Mouse (Mus musculus): ENCODE measurements around the gene Zfp831. TPM values are rescaled to one million over a fixed set of nuclear protein-coding genes. Genes with fewer than 3 reads are reported as not detected.
A peak's percentile ranks its signal among the peaks of the same experiment; 100 is the strongest.

The Zfp831 gene
- total RNA-seq, 2 experiments from 2014 or later = 0.58 to 1.1 TPM

- ATAC-seq (replicated peaks; ENCODE audit: low FRiP score, poor library complexity, severe bottlenecking) = no peak
Observed at GRCm38 (mm10) chr2:174629299-174629850, 14.0 kb upstream of the Zfp831 start.

GRCm38 (mm10) chr2:174636750-174637149 is 6.6 kb upstream of the Zfp831 start:
- no peak for ATAC-seq (replicated peaks; ENCODE audit: low FRiP score, poor library complexity, severe bottlenecking)

GRCm38 (mm10) chr2:174644975-174645374 is 1.6 kb downstream of the Zfp831 start:
- ATAC-seq (replicated peaks; ENCODE audit: low FRiP score, poor library complexity, severe bottlenecking) = no peak

GRCm38 (mm10) chr2:174652864-174653263 is 9.5 kb downstream of the Zfp831 start:
- ATAC-seq (replicated peaks; ENCODE audit: low FRiP score, poor library complexity, severe bottlenecking) = no peak

- ATAC-seq (replicated peaks; ENCODE audit: low FRiP score, poor library complexity, severe bottlenecking) = no peak
Observed at GRCm38 (mm10) chr2:174655341-174655740, 12.0 kb downstream of the Zfp831 start.

GRCm38 (mm10) chr2:174658229-174658844 is 15.0 kb downstream of the Zfp831 start:
- no peak for ATAC-seq (replicated peaks; ENCODE audit: low FRiP score, poor library complexity, severe bottlenecking)

- no peak for ATAC-seq (replicated peaks; ENCODE audit: low FRiP score, poor library complexity, severe bottlenecking)
Observed at GRCm38 (mm10) chr2:174659874-174660273, 16.5 kb downstream of the Zfp831 start.

- no peak for ATAC-seq (replicated peaks; ENCODE audit: low FRiP score, poor library complexity, severe bottlenecking)
Observed at GRCm38 (mm10) chr2:174660321-174660720, 17.0 kb downstream of the Zfp831 start.

GRCm38 (mm10) chr2:174661436-174662171 is 18.3 kb downstream of the Zfp831 start:
- no peak for ATAC-seq (replicated peaks; ENCODE audit: low FRiP score, poor library complexity, severe bottlenecking)

- ATAC-seq (replicated peaks; ENCODE audit: low FRiP score, poor library complexity, severe bottlenecking) = no peak
Observed at GRCm38 (mm10) chr2:174662593-174662992, 19.3 kb downstream of the Zfp831 start.

GRCm38 (mm10) chr2:174665404-174665803 is 22.1 kb downstream of the Zfp831 start:
- no peak for ATAC-seq (replicated peaks; ENCODE audit: low FRiP score, poor library complexity, severe bottlenecking)

- no peak for ATAC-seq (replicated peaks; ENCODE audit: low FRiP score, poor library complexity, severe bottlenecking)
Observed at GRCm38 (mm10) chr2:174668806-174669205, 25.5 kb downstream of the Zfp831 start.

GRCm38 (mm10) chr2:174672506-174673190 is 29.3 kb downstream of the Zfp831 start:
- ATAC-seq (replicated peaks; ENCODE audit: low FRiP score, poor library complexity, severe bottlenecking) = peak; percentile 65

GRCm38 (mm10) chr2:174673592-174674286 is 30.4 kb downstream of the Zfp831 start:
- ATAC-seq (replicated peaks; ENCODE audit: low FRiP score, poor library complexity, severe bottlenecking) = peak; percentile 73

- peak; percentile 15; the same call in 1 of the 2 replicates for ATAC-seq (replicated peaks; ENCODE audit: low FRiP score, poor library complexity, severe bottlenecking)
Observed at GRCm38 (mm10) chr2:174674287-174675045, 31.1 kb downstream of the Zfp831 start.

GRCm38 (mm10) chr2:174675642-174676041 is 32.3 kb downstream of the Zfp831 start:
- ATAC-seq (replicated peaks; ENCODE audit: low FRiP score, poor library complexity, severe bottlenecking) = peak; percentile 65

- ATAC-seq (replicated peaks; ENCODE audit: low FRiP score, poor library complexity, severe bottlenecking) = no peak
Observed at GRCm38 (mm10) chr2:174701351-174701750, 58.0 kb downstream of the Zfp831 start.

- ATAC-seq (replicated peaks; ENCODE audit: low FRiP score, poor library complexity, severe bottlenecking) = no peak
Observed at GRCm38 (mm10) chr2:174707101-174707500, 63.8 kb downstream of the Zfp831 start.

GRCm38 (mm10) chr2:174708587-174708986 is 65.3 kb downstream of the Zfp831 start:
- no peak for ATAC-seq (replicated peaks; ENCODE audit: low FRiP score, poor library complexity, severe bottlenecking)
